Mouse (Mus musculus) leukemia stem cell, adult 10-12 weeks (primary cell): ENCODE measurements around the gene Pcna. TPM values are rescaled to one million over a fixed set of nuclear protein-coding genes. Genes with fewer than 3 reads are reported as not detected.

Experiments used
- polyA plus RNA-seq: library from polyadenylated mRNA; stranded (reverse); fragments of >175 nt; gene quantifications from 2 replicates; pipeline ENCODE4 v1.2.3, GENCODE M21; 2012; ENCODE audit warnings: low replicate concordance

The Pcna gene
- polyA plus RNA-seq = 14.3 and 88.7 TPM in 2 replicates

GRCm38 (mm10) chr2:132252542-132253528 lies at the start of gene Pcna:
Gene Pcna, minus strand, starts transcription at chr2:132253314.

DNA sequence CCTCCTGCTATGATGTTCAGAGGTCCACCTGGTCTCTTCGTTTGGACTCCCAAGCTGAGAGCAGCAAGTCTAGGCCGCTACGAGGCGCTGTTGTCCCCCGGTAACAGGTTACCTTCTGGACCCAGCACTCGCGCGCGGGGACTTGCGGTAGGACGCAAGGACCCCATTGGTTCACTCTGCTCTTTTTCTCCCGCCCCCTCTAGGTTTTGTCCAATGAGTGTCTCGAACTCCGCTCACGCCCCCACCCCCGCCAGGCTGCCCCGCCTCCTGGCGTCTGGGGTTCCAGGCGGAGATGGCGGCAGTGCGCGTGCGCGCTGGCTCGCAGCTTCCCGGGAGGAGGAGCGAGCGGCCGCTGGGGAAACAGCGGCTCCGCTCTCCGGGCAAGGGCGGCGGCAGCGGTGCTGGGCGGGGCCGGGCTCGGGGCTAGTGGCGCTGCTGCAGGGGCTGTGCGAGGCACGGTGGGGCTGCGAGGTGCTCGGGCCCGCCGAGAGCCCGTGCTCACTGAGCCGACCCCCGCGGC lies 9.8 kb upstream of the Pcna start, which contains the start of gene Cds2:
Gene Cds2 (plus strand): TSS at position 270 of the 520 bp plus-strand sequence.

DNA sequence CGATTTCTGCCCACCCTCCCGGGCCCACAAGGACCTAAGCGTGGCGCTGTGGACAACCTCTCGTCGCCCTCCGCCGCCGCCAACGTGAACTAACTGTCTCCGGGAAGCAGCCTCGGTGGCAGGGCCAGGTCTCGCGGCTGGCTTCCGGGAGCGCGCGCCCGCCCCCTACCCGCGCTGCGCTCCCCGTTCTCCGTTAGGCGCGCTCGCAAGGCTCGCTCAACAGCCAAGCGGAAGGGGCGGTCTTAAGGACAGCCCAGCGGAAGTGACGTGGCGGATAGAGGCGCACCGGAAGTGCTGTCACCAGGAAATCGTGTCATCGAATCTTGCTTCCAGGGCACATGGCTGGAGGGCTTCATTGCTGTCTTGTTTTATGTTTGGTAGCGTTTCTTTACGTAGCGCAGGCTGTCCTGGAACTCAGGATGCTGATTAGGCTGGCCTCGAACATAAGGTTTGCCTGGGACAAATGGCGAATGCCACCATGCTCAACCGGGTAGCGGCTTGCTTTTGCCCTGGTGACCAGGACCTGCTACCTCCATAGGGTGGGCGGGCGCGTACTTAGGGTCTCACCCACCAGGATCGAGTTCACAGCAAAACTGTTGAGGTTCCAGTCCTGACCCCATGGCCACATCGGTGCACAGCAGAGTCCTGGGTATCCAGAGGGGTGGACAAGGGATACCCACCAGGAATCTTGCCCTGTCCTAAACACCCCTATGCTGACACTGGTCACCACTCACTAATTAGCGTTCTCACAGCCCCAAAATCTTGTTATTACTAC lies 5.4 kb downstream of the Pcna start, which contains the start of gene Tmem230:
Gene Tmem230 (minus strand): TSS at position 269 of the 775 bp plus-strand sequence.

Other genes starting within 250 kb of the Pcna start
- 11.0 and 19.3 TPM in 2 replicates for gene Rassf2, start 223.1 kb downstream of the Pcna start, polyA plus RNA-seq
- gene Slc23a2, start 108.2 kb downstream of the Pcna start, polyA plus RNA-seq = 0.65 and 4.9 TPM in 2 replicates
- 15.2 and 19.9 TPM in 2 replicates for gene Tmem230, start 5.5 kb downstream of the Pcna start, polyA plus RNA-seq
- gene Cds2, start 9.8 kb upstream of the Pcna start, polyA plus RNA-seq = 6.1 and 10.3 TPM in 2 replicates
- 0.11 TPM in 1 of 2 replicates, not detected in the other for gene Prokr2, start 132.1 kb upstream of the Pcna start, polyA plus RNA-seq